Mouse (Mus musculus) Muller cell, postnatal 12 days (primary cell): ENCODE measurements around the gene Olfr173.
A peak's percentile ranks its signal among the peaks of the same experiment; 100 is the strongest.

Experiments used
- DNase-seq: peaks from one replicate; pipeline ENCODE4 v3.0.0-alpha.2; 2015; ENCODE audit errors: inconsistent ontology term

Gene Olfr173

GRCm38 (mm10) chr16:58800168-58800567 is at the start of gene Olfr173:
Gene Olfr173, minus strand, starts transcription at chr16:58800268.
- no peak for DNase-seq

- DNase-seq: no peak
These were observed 26.8 kb upstream of the Olfr173 start, which contains the start of gene Olfr175-ps1 for GRCm38 (mm10) chr16:58826732-58827319. Gene Olfr175-ps1, minus strand, starts transcription at chr16:58826782.

GRCm38 (mm10) chr16:58763076-58763475 is 37.0 kb downstream of the Olfr173 start, which contains the start of gene Olfr172:
Gene Olfr172, minus strand, starts transcription at chr16:58763176.
- no peak for DNase-seq

GRCm38 (mm10) chr16:58756191-58756590 is 43.9 kb downstream of the Olfr173 start:
- DNase-seq: no peak

GRCm38 (mm10) chr16:58751314-58751713 is 48.8 kb downstream of the Olfr173 start:
- DNase-seq: peak; percentile 4

- no peak for DNase-seq
These were observed 53.4 kb downstream of the Olfr173 start for GRCm38 (mm10) chr16:58746715-58747114.
